ENCODE assay signal across 8 mouse cellular contexts in genomic region chr9:21955225-21955569, GRCm38 (mm10). TPM values are rescaled to one million over a fixed set of nuclear protein-coding genes. Genes with fewer than 3 reads are reported as not detected.
DNase-seq lines count a peak whose midpoint lies in the region; ATAC-seq lines count a peak whose summit lies in the region.

No protein-coding gene starts in this region.

- peak overlapping the region; percentile 78 for H3K4me3 ChIP-seq in lung, embryonic 16.5 days (ENCODE audit: low read length)
- peak overlapping the region; percentile 85 for H3K4me3 ChIP-seq in embryonic facial prominence, embryonic 15.5 days (replicated peaks)
- H3K4me3 ChIP-seq in limb, embryonic 10.5 days = peak overlapping the region; percentile 79
- H3K4me3 ChIP-seq in neural tube, embryonic 13.5 days = peak overlapping the region; percentile 60

- H3K9ac ChIP-seq in lung, embryonic 16.5 days (ENCODE audit: low read length) = peak overlapping the region; percentile 64
- H3K9ac ChIP-seq in embryonic facial prominence, embryonic 15.5 days = no peak overlapping the region
- H3K9ac ChIP-seq in neural tube, embryonic 13.5 days = peak overlapping the region; percentile 75

- WGBS in lung, embryonic 16.5 days = 2% methylated on average over 18 of the region's 18 CpGs
- WGBS in embryonic facial prominence, embryonic 15.5 days = 2% methylated on average over 18 of the region's 18 CpGs
- WGBS in limb, embryonic 10.5 days = 3% methylated on average over 18 of the region's 18 CpGs
- WGBS in neural tube, embryonic 13.5 days = 2% methylated on average over 18 of the region's 18 CpGs

- no peaks in the 10 kb centered on the region; the same call in 1 of the 2 replicates for H3K27me3 ChIP-seq in lung, embryonic 16.5 days (ENCODE audit: control insufficient read depth, insufficient read depth, low read depth, low read length)
- H3K27me3 ChIP-seq in embryonic facial prominence, embryonic 15.5 days = peaks cover 10% of the 10 kb centered on the region
- peaks cover 20% of the 10 kb centered on the region for H3K27me3 ChIP-seq in limb, embryonic 10.5 days (ENCODE audit: low read depth, poor library complexity, severe bottlenecking)
- H3K27me3 ChIP-seq in neural tube, embryonic 13.5 days = peaks cover 17% of the 10 kb centered on the region

- no peaks in the 10 kb centered on the region for H3K36me3 ChIP-seq in lung, embryonic 16.5 days (ENCODE audit: control insufficient read depth, insufficient read depth, low read length)
- no peaks in the 10 kb centered on the region for H3K36me3 ChIP-seq in embryonic facial prominence, embryonic 15.5 days
- peaks cover 16% of the 10 kb centered on the region for H3K36me3 ChIP-seq in limb, embryonic 10.5 days
- H3K36me3 ChIP-seq in neural tube, embryonic 13.5 days = no peaks in the 10 kb centered on the region

- peak overlapping the region; percentile 77 for H3K4me2 ChIP-seq in lung, embryonic 16.5 days (ENCODE audit: low read depth, low read length)
- peak overlapping the region; percentile 63 for H3K4me2 ChIP-seq in embryonic facial prominence, embryonic 15.5 days (replicated peaks)
- H3K4me2 ChIP-seq in neural tube, embryonic 13.5 days = peak overlapping the region; percentile 60

- H3K4me1 ChIP-seq in lung, embryonic 16.5 days (replicated peaks; ENCODE audit: control insufficient read depth, insufficient read depth, low read length) = peaks cover 8% of the 10 kb centered on the region
- peaks cover 7% of the 10 kb centered on the region for H3K4me1 ChIP-seq in embryonic facial prominence, embryonic 15.5 days
- H3K4me1 ChIP-seq in limb, embryonic 10.5 days = peaks cover 19% of the 10 kb centered on the region
- H3K4me1 ChIP-seq in neural tube, embryonic 13.5 days (replicated peaks) = peaks cover 14% of the 10 kb centered on the region

- H3K27ac ChIP-seq in lung, embryonic 16.5 days (ENCODE audit: low read length) = peak overlapping the region; percentile 95
- peak overlapping the region; percentile 93; the same call in 1 of the 2 replicates for H3K27ac ChIP-seq in embryonic facial prominence, embryonic 15.5 days (replicated peaks)
- H3K27ac ChIP-seq in limb, embryonic 10.5 days = peak overlapping the region; percentile 95
- H3K27ac ChIP-seq in neural tube, embryonic 13.5 days (replicated peaks) = peak overlapping the region; percentile 94

- no peaks in the 10 kb centered on the region for H3K9me3 ChIP-seq in lung, embryonic 16.5 days (ENCODE audit: control insufficient read depth, low read length)
- H3K9me3 ChIP-seq in embryonic facial prominence, embryonic 15.5 days (replicated peaks) = no peaks in the 10 kb centered on the region
- H3K9me3 ChIP-seq in limb, embryonic 10.5 days (replicated peaks) = no peaks in the 10 kb centered on the region
- H3K9me3 ChIP-seq in neural tube, embryonic 13.5 days = no peaks in the 10 kb centered on the region

- peak; percentile 60 for ATAC-seq in lung, embryonic 16.5 days (ENCODE audit: low read depth)
- peak; percentile 50 for ATAC-seq in embryonic facial prominence, embryonic 15.5 days (ENCODE audit: insufficient number of reproducible peaks, low FRiP score, low TSS enrichment, low read depth)
- peak; percentile 78 for ATAC-seq in neural tube, embryonic 13.5 days (ENCODE audit: low read depth)

- no peak for DNase-seq in lung, postnatal 25 days (ENCODE audit: low spot score)
- DNase-seq in limb, embryonic 10.5 days (ENCODE audit: low spot score) = no peak
- no peak for DNase-seq in urinary bladder, postnatal 4 days (ENCODE audit: low spot score in 2 of 2)
- DNase-seq in gastrocnemius, postnatal 4 days (ENCODE audit: low spot score in 2 of 2) = no peak
- DNase-seq in cerebellum, adult 8-10 months = no peak

RNA-seq across cellular contexts. Expression of gene Swsap1, which starts 0.4 kb away (rescaled TPM):
- 5.4 and 6.2 TPM in 2 replicates for polyA plus RNA-seq in lung, embryonic 16.5 days (2015; fragmentation: Nextera tagmentation; extraction: Ambion mirVana)
- polyA plus RNA-seq in embryonic facial prominence, embryonic 15.5 days (2015; fragmentation: Nextera tagmentation; extraction: Ambion mirVana) = 5.8 and 6.5 TPM in 2 replicates
- 7.3 and 8.2 TPM in 2 replicates for polyA plus RNA-seq in limb, embryonic 10.5 days (2016; fragmentation: Nextera tagmentation; extraction: Ambion mirVana)
- polyA plus RNA-seq in neural tube, embryonic 13.5 days (2015; fragmentation: Nextera tagmentation; extraction: Ambion mirVana) = 8.8 and 10.7 TPM in 2 replicates
- 1 to 10 TPM; 5.2 to 6.3 TPM for total RNA-seq in gastrocnemius, postnatal 4 days (2021)

RNA-seq across cellular contexts. Expression of gene Epor, which starts 8.1 kb away (rescaled TPM):
- polyA plus RNA-seq in lung, embryonic 16.5 days (2015; fragmentation: Nextera tagmentation; extraction: Ambion mirVana) = 7.5 and 10.3 TPM in 2 replicates
- 4.4 and 5.3 TPM in 2 replicates for polyA plus RNA-seq in embryonic facial prominence, embryonic 15.5 days (2015; fragmentation: Nextera tagmentation; extraction: Ambion mirVana)
- polyA plus RNA-seq in limb, embryonic 10.5 days (2016; fragmentation: Nextera tagmentation; extraction: Ambion mirVana) = 7.6 and 8.2 TPM in 2 replicates
- polyA plus RNA-seq in neural tube, embryonic 13.5 days (2015; fragmentation: Nextera tagmentation; extraction: Ambion mirVana) = 2.1 and 2.8 TPM in 2 replicates
- total RNA-seq in gastrocnemius, postnatal 4 days (2021) = 1 to 10 TPM; 6.5 to 7.5 TPM

RNA-seq across cellular contexts. Expression of gene Plppr2, which starts 18.4 kb away (rescaled TPM):
- polyA plus RNA-seq in lung, embryonic 16.5 days (2015; fragmentation: Nextera tagmentation; extraction: Ambion mirVana) = 7.7 and 8.2 TPM in 2 replicates
- 13.6 and 15.5 TPM in 2 replicates for polyA plus RNA-seq in embryonic facial prominence, embryonic 15.5 days (2015; fragmentation: Nextera tagmentation; extraction: Ambion mirVana)
- 6.4 and 7.8 TPM in 2 replicates for polyA plus RNA-seq in limb, embryonic 10.5 days (2016; fragmentation: Nextera tagmentation; extraction: Ambion mirVana)
- 69.5 and 73.1 TPM in 2 replicates for polyA plus RNA-seq in neural tube, embryonic 13.5 days (2015; fragmentation: Nextera tagmentation; extraction: Ambion mirVana)
- total RNA-seq in gastrocnemius, postnatal 4 days (2021) = 1 to 10 TPM; 4.4 to 4.8 TPM

RNA-seq across cellular contexts. Expression of gene Tmem205, which starts 27.8 kb away (rescaled TPM):
- 58.8 and 65.3 TPM in 2 replicates for polyA plus RNA-seq in lung, embryonic 16.5 days (2015; fragmentation: Nextera tagmentation; extraction: Ambion mirVana)
- 56.2 and 58.0 TPM in 2 replicates for polyA plus RNA-seq in embryonic facial prominence, embryonic 15.5 days (2015; fragmentation: Nextera tagmentation; extraction: Ambion mirVana)
- polyA plus RNA-seq in limb, embryonic 10.5 days (2016; fragmentation: Nextera tagmentation; extraction: Ambion mirVana) = 31.1 and 33.5 TPM in 2 replicates
- 41.7 and 47.4 TPM in 2 replicates for polyA plus RNA-seq in neural tube, embryonic 13.5 days (2015; fragmentation: Nextera tagmentation; extraction: Ambion mirVana)
- 10 to 100 TPM; 18.9 to 21.4 TPM for total RNA-seq in gastrocnemius, postnatal 4 days (2021)

RNA-seq across cellular contexts. Expression of gene Ccdc159, which starts 27.9 kb away (rescaled TPM):
- polyA plus RNA-seq in lung, embryonic 16.5 days (2015; fragmentation: Nextera tagmentation; extraction: Ambion mirVana) = 5.9 and 6.4 TPM in 2 replicates
- polyA plus RNA-seq in embryonic facial prominence, embryonic 15.5 days (2015; fragmentation: Nextera tagmentation; extraction: Ambion mirVana) = 4.3 and 5.5 TPM in 2 replicates
- polyA plus RNA-seq in limb, embryonic 10.5 days (2016; fragmentation: Nextera tagmentation; extraction: Ambion mirVana) = 3.0 and 3.9 TPM in 2 replicates
- 7.6 and 8.3 TPM in 2 replicates for polyA plus RNA-seq in neural tube, embryonic 13.5 days (2015; fragmentation: Nextera tagmentation; extraction: Ambion mirVana)
- total RNA-seq in gastrocnemius, postnatal 4 days (2021) = 1 to 10 TPM in 1 of 2 experiments, under 1 TPM in 1; 0.98 to 1.3 TPM
